8 mouse cellular contexts compared by ENCODE assay signal in genomic region chrX:103440803-103441202, GRCm38 (mm10). TPM values are rescaled to one million over a fixed set of nuclear protein-coding genes. Genes with fewer than 3 reads are reported as not detected.
DNase-seq lines count a peak whose midpoint lies in the region; ATAC-seq and TF ChIP-seq lines count a peak whose summit lies in the region.
"Had no signal": no experiment of that assay in that cellular context is flagged by ENCODE, and none has a peak within 500 bp of the region (broad histone marks: within the 10 kb centered on the region; RNA-seq: fewer than 3 reads in every experiment).

No protein-coding gene starts in this region.

- POLR2A ChIA-PET in Patski (lab: Charles Lee) = no interaction called here

- H3K27me3 ChIP-seq in kidney, postnatal 0 days (ENCODE audit: insufficient read depth, low read length) = no peaks in the 10 kb centered on the region
- H3K27me3 ChIP-seq in Patski = peaks cover 55% of the 10 kb centered on the region

- H3K9ac ChIP-seq in kidney, postnatal 0 days (ENCODE audit: low read depth, low read length) = no peak overlapping the region
- H3K9ac ChIP-seq: lung, embryonic 15.5 days had no signal

- no peaks in the 10 kb centered on the region for H3K9me3 ChIP-seq in kidney, postnatal 0 days (replicated peaks; ENCODE audit: low read length)
- H3K9me3 ChIP-seq: lung, embryonic 15.5 days had no signal

- no peaks in the 10 kb centered on the region for H3K36me3 ChIP-seq in kidney, postnatal 0 days (ENCODE audit: insufficient read depth, low read length)
- H3K36me3 ChIP-seq: lung, embryonic 15.5 days had no signal

- H3K4me3 ChIP-seq in kidney, postnatal 0 days (replicated peaks; ENCODE audit: low read depth, low read length) = no peak overlapping the region
- H3K4me3 ChIP-seq: lung, embryonic 15.5 days had no signal

- TF ChIP-seq CTCF in kidney, postnatal 0 days (IDR thresholded peaks at IDR 0.05; ENCODE audit: low read depth) = peak; percentile 77
- TF ChIP-seq CTCF in Patski (IDR thresholded peaks at IDR 0.05) = peak; percentile 65

- H3K27ac ChIP-seq in kidney, postnatal 0 days = no peak overlapping the region
- H3K27ac ChIP-seq: lung, embryonic 15.5 days had no signal

- in situ Hi-C loops in Patski (cut with MboI; ENCODE audit: low pct_unique_long_range_greater_than_20kb) = no loop called here

- no peak for ATAC-seq in kidney, postnatal 0 days (replicated peaks; ENCODE audit: low FRiP score, low read depth)
- peak; percentile 54 for ATAC-seq in CD4-positive, CD25-positive, alpha-beta regulatory T cell, adult 4 months
- no peak for ATAC-seq in Patski

- WGBS in kidney, postnatal 0 days = 8% methylated on average over 1 of the region's 1 CpGs

- CTCF ChIA-PET in Patski (lab: Charles Lee) = interaction anchor here (0.8 to 4.8 kb wide), 14 partner anchors 11 to 182 kb away, joined by 3 to 23 read pairs (median 4); partner anchors contain the start of gene Gm26992

- no peaks in the 10 kb centered on the region for H3K4me1 ChIP-seq in kidney, postnatal 0 days (replicated peaks; ENCODE audit: insufficient read depth, low read length)
- H3K4me1 ChIP-seq: lung, embryonic 15.5 days had no signal

- DNase-seq in kidney, postnatal 0 days (ENCODE audit: low spot score) = peak; percentile 77
- DNase-seq in kidney, postnatal 4 days = no peak
- DNase-seq in Patski (ENCODE audit: low read depth, low spot score) = no peak
- DNase-seq in embryo, embryonic 9.5 days (ENCODE audit: extremely low spot score) = peak; percentile 29
- peak; percentile 14 for DNase-seq in lung, postnatal 14 days
- no peak for DNase-seq in testis, postnatal 14 days (ENCODE audit: low spot score)

- H3K4me2 ChIP-seq in kidney, postnatal 0 days (ENCODE audit: low read length) = no peak overlapping the region
- H3K4me2 ChIP-seq: lung, embryonic 15.5 days had no signal

RNA-seq across cellular contexts. Expression of gene Gm26992, which starts 19.0 kb away (rescaled TPM):
- polyA plus RNA-seq in kidney, postnatal 0 days (2015; fragmentation: Nextera tagmentation; extraction: Ambion mirVana) = not detected in 2 replicates
- polyA plus RNA-seq in CD4-positive, CD25-positive, alpha-beta regulatory T cell, adult 4 months (2017; shearing (Covaris generic)) = not detected
- polyA plus RNA-seq in Patski (2021) = not detected
- polyA plus RNA-seq: lung, embryonic 15.5 days had no signal

RNA-seq across cellular contexts. Expression of gene Tsx, which starts 26.5 kb away (rescaled TPM):
- 0.28 and 0.34 TPM in 2 replicates for polyA plus RNA-seq in kidney, postnatal 0 days (2015; fragmentation: Nextera tagmentation; extraction: Ambion mirVana)
- polyA plus RNA-seq in CD4-positive, CD25-positive, alpha-beta regulatory T cell, adult 4 months (2017; shearing (Covaris generic)) = under 1 TPM; 0.67 to 0.87 TPM
- 0.27 TPM for polyA plus RNA-seq in Patski (2021)

Comparison
In these comparisons a context has a peak if more than half of its experiments do, and no peak if none do; other contexts are left out.
1. DNase-seq: peak in kidney, postnatal 0 days (single experiment), embryo, embryonic 9.5 days (single experiment) and lung, postnatal 14 days (single experiment); none in kidney, postnatal 4 days (0 of 2), Patski (single experiment) and testis, postnatal 14 days (single experiment).